Mouse (Mus musculus) gastrocnemius, adult 18-20 months (tissue): ENCODE measurements around the gene Vars. TPM values are rescaled to one million over a fixed set of nuclear protein-coding genes. Genes with fewer than 3 reads are reported as not detected.

Experiments
- total RNA-seq, 2 experiments: library from RNA; stranded (reverse); gene quantifications; 2 replicates each; pipeline ENCODE4 v1.2.3; 2021

The Vars gene
- total RNA-seq, 2 experiments from 2014 or later, result 38.2 TPM

Other genes starting within 250 kb of the Vars start
- gene Cyp21a1, start 196.4 kb upstream of the Vars start, total RNA-seq, result under 1 TPM in 1 of 2 experiments, not detected in 1; 0.21 TPM
- 1 to 10 TPM; 6.6 to 7.6 TPM for gene Stk19, start 164.0 kb upstream of the Vars start, total RNA-seq
- 1 to 10 TPM; 8.3 to 8.8 TPM for gene Dxo, start 164.0 kb upstream of the Vars start, total RNA-seq
- gene Skiv2l, start 150.8 kb upstream of the Vars start, total RNA-seq, result 10 to 100 TPM; 20.8 to 21.3 TPM
- gene Nelfe, start 150.6 kb upstream of the Vars start, total RNA-seq, result 10 to 100 TPM in 1 of 2 experiments, 1 to 10 TPM in 1; 9.0 to 12.0 TPM
- gene Cfb, start 138.5 kb upstream of the Vars start, total RNA-seq, result 1 to 10 TPM; 2.9 to 6.9 TPM
- gene Zbtb12, start 121.5 kb upstream of the Vars start, total RNA-seq, result 1 to 10 TPM; 5.9 to 6.9 TPM
- not detected for gene Gm20547, start 118.9 kb upstream of the Vars start, total RNA-seq
- 1 to 10 TPM; 1.5 to 1.6 TPM for gene C2, start 102.7 kb upstream of the Vars start, total RNA-seq
- gene Ehmt2, start 102.5 kb upstream of the Vars start, total RNA-seq, result 10 to 100 TPM; 26.7 to 29.5 TPM
- not detected for gene Slc44a4, start 86.5 kb upstream of the Vars start, total RNA-seq
- gene Neu1, start 69.7 kb upstream of the Vars start, total RNA-seq, result 10 to 100 TPM in 1 of 2 experiments, 1 to 10 TPM in 1; 9.1 to 10.2 TPM
- 10 to 100 TPM; 11.4 to 94.8 TPM for gene Hspa1b, start 41.7 kb upstream of the Vars start, total RNA-seq
- not detected for gene Gm20481, start 31.1 kb upstream of the Vars start, total RNA-seq
- gene Hspa1a, start 28.8 kb upstream of the Vars start, total RNA-seq, result 10 to 100 TPM; 16.6 to 99.8 TPM
- gene Hspa1l, start 28.3 kb upstream of the Vars start, total RNA-seq, result 10 to 100 TPM; 31.8 to 33.6 TPM
- gene Lsm2, start 19.1 kb upstream of the Vars start, total RNA-seq, result 10 to 100 TPM; 14.0 to 17.1 TPM
- gene Vwa7, start 15.6 kb downstream of the Vars start, total RNA-seq, result 10 to 100 TPM; 13.2 to 16.8 TPM
- not detected for gene Sapcd1, start 27.0 kb downstream of the Vars start, total RNA-seq
- under 1 TPM in 1 of 2 experiments, not detected in 1; 0.28 TPM for gene Msh5, start 45.8 kb downstream of the Vars start, total RNA-seq
- 10 to 100 TPM in 1 of 2 experiments, 1 to 10 TPM in 1; 7.5 to 11.6 TPM for gene Clic1, start 49.0 kb downstream of the Vars start, total RNA-seq
- gene Ddah2, start 58.0 kb downstream of the Vars start, total RNA-seq, result 1 to 10 TPM; 4.5 to 8.7 TPM
- gene Ly6g6c, start 64.4 kb downstream of the Vars start, total RNA-seq, result not detected
- gene Mpig6b, start 65.2 kb downstream of the Vars start, total RNA-seq, result not detected
- not detected for gene Ly6g6e, start 75.9 kb downstream of the Vars start, total RNA-seq
- 1 to 10 TPM in 1 of 2 experiments, not detected in 1; 3.0 TPM for gene Ly6g6d, start 77.1 kb downstream of the Vars start, total RNA-seq
- gene Ly6g6f, start 84.6 kb downstream of the Vars start, total RNA-seq, result not detected
- 10 to 100 TPM; 85.3 to 87.7 TPM for gene Abhd16a, start 88.3 kb downstream of the Vars start, total RNA-seq
- not detected for gene Ly6g5c, start 107.3 kb downstream of the Vars start, total RNA-seq
- gene Ly6g5b, start 114.4 kb downstream of the Vars start, total RNA-seq, result not detected
- gene Gpank1, start 120.5 kb downstream of the Vars start, total RNA-seq, result 1 to 10 TPM; 8.7 to 9.0 TPM
- 100 to 1,000 TPM; 176 to 183 TPM for gene Csnk2b, start 121.1 kb downstream of the Vars start, total RNA-seq
- 10 to 100 TPM; 12.6 to 16.6 TPM for gene D17H6S53E, start 125.4 kb downstream of the Vars start, total RNA-seq
- not detected for gene Apom, start 131.1 kb downstream of the Vars start, total RNA-seq
- gene Bag6, start 134.2 kb downstream of the Vars start, total RNA-seq, result 100 to 1,000 TPM; 233 to 265 TPM
- 100 to 1,000 TPM; 102 to 111 TPM for gene Prrc2a, start 163.9 kb downstream of the Vars start, total RNA-seq
- 1 to 10 TPM in 1 of 2 experiments, under 1 TPM in 1; 0.84 to 1.1 TPM for gene Aif1, start 175.1 kb downstream of the Vars start, total RNA-seq
- 1 to 10 TPM in 1 of 2 experiments, not detected in 1; 1.1 TPM for gene Lst1, start 187.5 kb downstream of the Vars start, total RNA-seq
- under 1 TPM in 1 of 2 experiments, not detected in 1; 0.38 TPM for gene Ltb, start 193.5 kb downstream of the Vars start, total RNA-seq
- gene Tnf, start 201.0 kb downstream of the Vars start, total RNA-seq, result not detected
- under 1 TPM; 0.43 to 0.48 TPM for gene Lta, start 204.4 kb downstream of the Vars start, total RNA-seq
- gene Gm16181, start 219.8 kb downstream of the Vars start, total RNA-seq, result not detected
- gene Atp6v1g2, start 232.7 kb downstream of the Vars start, total RNA-seq, result 1 to 10 TPM; 1.1 to 1.8 TPM
- 1 to 10 TPM; 7.0 to 7.2 TPM for gene Nfkbil1, start 234.8 kb downstream of the Vars start, total RNA-seq
- gene Ddx39b, start 240.8 kb downstream of the Vars start, total RNA-seq, result 10 to 100 TPM; 83.5 to 83.8 TPM